Comparison of ENCODE assay signal across 8 mouse cellular contexts in the genomic region with DNA sequence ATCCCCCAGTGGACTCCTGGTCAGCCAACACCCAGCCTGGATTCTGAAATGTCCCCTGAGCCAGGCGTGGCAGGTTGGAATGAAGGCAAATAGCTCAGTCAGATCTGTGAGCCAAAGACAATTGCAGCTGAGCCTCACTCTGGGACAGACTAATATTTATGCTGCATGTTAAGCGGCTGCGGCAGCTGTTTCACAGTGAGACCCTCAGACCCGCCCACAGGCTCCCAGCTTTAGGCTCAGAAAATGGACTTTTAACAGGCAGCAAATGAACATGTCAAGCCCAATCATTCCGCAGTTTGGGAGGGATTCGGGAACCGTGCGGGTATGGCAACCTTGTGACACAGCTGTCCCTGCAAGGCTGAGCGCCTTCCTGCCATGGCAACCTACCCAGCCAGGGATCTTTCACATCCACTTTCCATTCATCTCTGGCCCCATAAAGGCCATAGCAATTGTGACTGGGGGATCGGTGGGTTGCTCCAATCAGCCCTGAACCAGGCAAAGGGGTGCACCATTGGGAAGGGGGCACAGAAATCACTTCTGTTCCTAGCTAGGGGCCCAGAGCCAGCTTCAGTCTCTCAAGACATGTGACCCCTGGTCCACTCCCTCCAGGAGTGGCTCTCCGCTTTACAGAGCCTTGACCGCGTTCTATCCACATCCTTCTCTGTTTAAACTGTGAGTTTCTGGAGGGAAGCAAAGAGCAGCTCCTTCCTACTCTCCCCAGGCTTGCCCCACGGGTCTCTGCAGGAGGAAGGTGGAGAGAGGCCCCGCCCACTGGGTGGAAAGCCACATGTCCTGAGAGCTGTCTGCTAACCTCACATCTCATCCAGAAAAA. TPM values are rescaled to one million over a fixed set of nuclear protein-coding genes. Genes with fewer than 3 reads are reported as not detected.
A peak's percentile ranks its signal among the peaks of the same experiment; 100 is the strongest.
DNase-seq lines count a peak whose midpoint lies in the region; ATAC-seq lines count a peak whose summit lies in the region.

No protein-coding gene starts in this region.

- H3K9ac ChIP-seq in kidney, embryonic 14.5 days (ENCODE audit: low read depth, low read length), result no peak overlapping the region
- H3K9ac ChIP-seq in embryonic facial prominence, embryonic 13.5 days, result no peak overlapping the region
- no peak overlapping the region for H3K9ac ChIP-seq in hindbrain, embryonic 16.5 days (ENCODE audit: low read depth, low read length)
- H3K9ac ChIP-seq in neural tube, embryonic 13.5 days, result peak overlapping the region; percentile 34; the same call in 1 of the 2 replicates

- no peaks in the 10 kb centered on the region for H3K36me3 ChIP-seq in kidney, embryonic 14.5 days (ENCODE audit: control insufficient read depth, insufficient read depth, low read length)
- no peaks in the 10 kb centered on the region for H3K36me3 ChIP-seq in embryonic facial prominence, embryonic 13.5 days
- H3K36me3 ChIP-seq in hindbrain, embryonic 16.5 days (ENCODE audit: control insufficient read depth, insufficient read depth, low read length), result no peaks in the 10 kb centered on the region
- H3K36me3 ChIP-seq in neural tube, embryonic 13.5 days, result no peaks in the 10 kb centered on the region

- 52% methylated on average over 15 of the region's 15 CpGs for WGBS in kidney, embryonic 14.5 days
- 68% methylated on average over 15 of the region's 15 CpGs for WGBS in embryonic facial prominence, embryonic 13.5 days
- 25% methylated on average over 15 of the region's 15 CpGs for WGBS in hindbrain, embryonic 16.5 days
- 35% methylated on average over 15 of the region's 15 CpGs for WGBS in neural tube, embryonic 13.5 days

- H3K9me3 ChIP-seq in kidney, embryonic 14.5 days (ENCODE audit: control insufficient read depth, low read length), result no peaks in the 10 kb centered on the region
- H3K9me3 ChIP-seq in embryonic facial prominence, embryonic 13.5 days, result no peaks in the 10 kb centered on the region
- H3K9me3 ChIP-seq in hindbrain, embryonic 16.5 days (ENCODE audit: control insufficient read depth, low read length), result no peaks in the 10 kb centered on the region
- H3K9me3 ChIP-seq in neural tube, embryonic 13.5 days, result no peaks in the 10 kb centered on the region

- H3K27ac ChIP-seq in kidney, embryonic 14.5 days (ENCODE audit: low read depth, low read length), result 0 out of 2 replicates have a peak overlapping the region, but pooled peaks have one; percentile 4
- no peak overlapping the region for H3K27ac ChIP-seq in embryonic facial prominence, embryonic 13.5 days
- no peak overlapping the region for H3K27ac ChIP-seq in hindbrain, embryonic 16.5 days (ENCODE audit: low read depth, low read length)
- peak overlapping the region; percentile 52 for H3K27ac ChIP-seq in neural tube, embryonic 13.5 days (replicated peaks)

- no peaks in the 10 kb centered on the region for H3K27me3 ChIP-seq in kidney, embryonic 14.5 days (ENCODE audit: control insufficient read depth, insufficient read depth, low read length)
- H3K27me3 ChIP-seq in embryonic facial prominence, embryonic 13.5 days, result no peaks in the 10 kb centered on the region
- no peaks in the 10 kb centered on the region for H3K27me3 ChIP-seq in hindbrain, embryonic 16.5 days (replicated peaks; ENCODE audit: control insufficient read depth, insufficient read depth, low read length)
- H3K27me3 ChIP-seq in neural tube, embryonic 13.5 days, result 0 out of 2 replicates have a peak, but pooled peaks cover 4% of the 10 kb centered on the region

- no peak for DNase-seq in kidney, adult 11 months
- no peak for DNase-seq in spleen, adult 18-20 months
- no peak for DNase-seq in spleen, postnatal 4 days (ENCODE audit: low spot score in 2 of 2)

- peak; percentile 68 for ATAC-seq in kidney, embryonic 14.5 days (ENCODE audit: low FRiP score, low TSS enrichment)
- ATAC-seq in embryonic facial prominence, embryonic 13.5 days (ENCODE audit: insufficient number of reproducible peaks, insufficient read depth, low FRiP score, low TSS enrichment, low read depth), result peak; percentile 45; the same call in 1 of the 2 replicates
- peak; percentile 72 for ATAC-seq in hindbrain, embryonic 16.5 days
- peak; percentile 81 for ATAC-seq in neural tube, embryonic 13.5 days (ENCODE audit: low read depth)
- ATAC-seq in cerebellum, adult (ENCODE audit: insufficient number of reproducible peaks, low FRiP score, low TSS enrichment), result no peak

- H3K4me1 ChIP-seq in kidney, embryonic 14.5 days (ENCODE audit: control insufficient read depth, insufficient read depth, low read length), result peaks cover 3% of the 10 kb centered on the region; the same call in 1 of the 2 replicates
- peaks cover 11% of the 10 kb centered on the region; the same call in 1 of the 2 replicates for H3K4me1 ChIP-seq in embryonic facial prominence, embryonic 13.5 days
- H3K4me1 ChIP-seq in hindbrain, embryonic 16.5 days (ENCODE audit: control insufficient read depth, insufficient read depth, low read depth, low read length), result peaks cover 9% of the 10 kb centered on the region
- peaks cover 18% of the 10 kb centered on the region for H3K4me1 ChIP-seq in neural tube, embryonic 13.5 days (replicated peaks)

- no peak overlapping the region for H3K4me2 ChIP-seq in kidney, embryonic 14.5 days (replicated peaks; ENCODE audit: low read depth, low read length)
- H3K4me2 ChIP-seq in embryonic facial prominence, embryonic 13.5 days, result no peak overlapping the region
- H3K4me2 ChIP-seq in hindbrain, embryonic 16.5 days (ENCODE audit: low read length), result peak overlapping the region; percentile 9; the same call in 1 of the 2 replicates
- H3K4me2 ChIP-seq in neural tube, embryonic 13.5 days, result 0 out of 2 replicates have a peak overlapping the region, but pooled peaks have one; percentile 20

- H3K4me3 ChIP-seq in kidney, embryonic 14.5 days (ENCODE audit: low read length), result no peak overlapping the region
- no peak overlapping the region for H3K4me3 ChIP-seq in embryonic facial prominence, embryonic 13.5 days
- no peak overlapping the region for H3K4me3 ChIP-seq in hindbrain, embryonic 16.5 days (ENCODE audit: low read length)
- H3K4me3 ChIP-seq in neural tube, embryonic 13.5 days, result no peak overlapping the region

RNA-seq across cellular contexts. Expression of a gene that starts 39.2 kb away (rescaled TPM):
- 31.8 and 36.8 TPM in 2 replicates for polyA plus RNA-seq in kidney, embryonic 14.5 days (2014; fragmentation: Nextera tagmentation; extraction: Ambion mirVana)
- polyA plus RNA-seq in embryonic facial prominence, embryonic 13.5 days (2015; fragmentation: Nextera tagmentation; extraction: Ambion mirVana), result 25.1 and 28.3 TPM in 2 replicates
- polyA plus RNA-seq in hindbrain, embryonic 16.5 days (2015; fragmentation: Nextera tagmentation; extraction: Ambion mirVana), result 11.2 and 15.0 TPM in 2 replicates
- 18.1 and 18.9 TPM in 2 replicates for polyA plus RNA-seq in neural tube, embryonic 13.5 days (2015; fragmentation: Nextera tagmentation; extraction: Ambion mirVana)

Comparison
In these comparisons a context has a peak if more than half of its experiments do, and no peak if none do; other contexts are left out.
1. H3K27ac ChIP-seq: peak in kidney, embryonic 14.5 days (single experiment) and neural tube, embryonic 13.5 days (single experiment); none in embryonic facial prominence, embryonic 13.5 days (single experiment) and hindbrain, embryonic 16.5 days (single experiment).
2. H3K4me2 ChIP-seq: peak in hindbrain, embryonic 16.5 days (single experiment) and neural tube, embryonic 13.5 days (single experiment); none in kidney, embryonic 14.5 days (single experiment) and embryonic facial prominence, embryonic 13.5 days (single experiment).